Mouse (Mus musculus) c-Kit-negative CD71-positive TER-119-positive erythroid progenitor cells, embryonic 14.5 days (primary cell): Measurements from ENCODE around the gene Ascc1.
"Not testable (repeated sequence)": the region's sequence is repeated elsewhere in the genome, so short reads cannot be mapped to it uniquely, and the experiment has no call there.

Experiments
- DNase-seq: peaks from one replicate; pipeline ENCODE4 v3.0.0-alpha.2; 2013; ENCODE audit warnings: low read depth, low spot score

Gene Ascc1

DNA sequence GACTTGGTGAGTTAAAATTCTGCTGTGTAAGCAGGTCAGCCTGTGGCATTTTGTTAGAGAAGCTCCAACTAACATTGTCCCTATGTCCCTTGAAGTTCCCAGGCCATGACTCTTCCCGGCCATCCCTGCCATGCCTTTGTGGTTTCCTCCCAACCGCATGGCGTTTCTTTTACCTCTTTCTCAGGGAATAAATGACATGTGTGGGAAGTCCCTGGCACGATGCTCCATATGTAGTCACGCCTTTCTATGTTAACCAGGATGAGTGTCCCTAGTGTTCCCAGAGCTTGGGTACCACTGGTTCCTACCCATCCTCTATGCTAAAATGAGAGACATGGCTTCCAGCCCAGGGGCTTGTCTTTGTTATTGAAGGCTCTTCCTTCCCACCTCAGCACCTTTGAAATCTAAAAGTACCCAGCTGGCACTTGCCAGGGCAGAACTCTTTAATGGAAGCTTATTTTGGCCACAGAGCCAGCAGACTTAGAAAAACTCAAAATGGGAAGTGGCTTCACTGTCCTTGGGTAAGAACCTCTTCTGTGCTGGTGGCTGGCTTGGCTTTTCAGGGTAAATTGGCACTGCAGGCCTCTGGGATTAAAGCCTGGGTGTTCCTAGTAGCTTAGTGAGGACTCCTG lies 24.8 kb upstream of the Ascc1 start:
- DNase-seq: no peak

DNA sequence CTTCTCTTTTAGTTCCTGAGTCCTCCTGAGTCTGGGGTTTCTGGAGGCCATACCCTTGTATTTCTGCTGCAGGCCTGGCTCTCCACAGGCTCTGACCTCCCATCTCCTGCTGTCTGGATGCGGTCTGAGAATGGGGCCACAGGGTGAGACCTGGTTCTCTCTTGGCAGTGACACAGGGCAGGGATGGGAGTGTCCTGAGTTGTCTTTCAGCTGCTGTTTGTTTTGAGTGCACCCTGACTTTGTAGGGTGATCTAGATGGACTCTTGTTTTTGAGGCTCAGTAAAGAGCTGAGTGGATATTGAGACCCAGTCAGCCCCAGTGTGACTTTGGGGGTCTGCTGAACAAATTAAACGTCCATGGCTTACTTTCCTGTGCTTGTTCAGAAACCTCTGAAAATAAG lies 24.2 kb upstream of the Ascc1 start:
- DNase-seq: no peak

DNA sequence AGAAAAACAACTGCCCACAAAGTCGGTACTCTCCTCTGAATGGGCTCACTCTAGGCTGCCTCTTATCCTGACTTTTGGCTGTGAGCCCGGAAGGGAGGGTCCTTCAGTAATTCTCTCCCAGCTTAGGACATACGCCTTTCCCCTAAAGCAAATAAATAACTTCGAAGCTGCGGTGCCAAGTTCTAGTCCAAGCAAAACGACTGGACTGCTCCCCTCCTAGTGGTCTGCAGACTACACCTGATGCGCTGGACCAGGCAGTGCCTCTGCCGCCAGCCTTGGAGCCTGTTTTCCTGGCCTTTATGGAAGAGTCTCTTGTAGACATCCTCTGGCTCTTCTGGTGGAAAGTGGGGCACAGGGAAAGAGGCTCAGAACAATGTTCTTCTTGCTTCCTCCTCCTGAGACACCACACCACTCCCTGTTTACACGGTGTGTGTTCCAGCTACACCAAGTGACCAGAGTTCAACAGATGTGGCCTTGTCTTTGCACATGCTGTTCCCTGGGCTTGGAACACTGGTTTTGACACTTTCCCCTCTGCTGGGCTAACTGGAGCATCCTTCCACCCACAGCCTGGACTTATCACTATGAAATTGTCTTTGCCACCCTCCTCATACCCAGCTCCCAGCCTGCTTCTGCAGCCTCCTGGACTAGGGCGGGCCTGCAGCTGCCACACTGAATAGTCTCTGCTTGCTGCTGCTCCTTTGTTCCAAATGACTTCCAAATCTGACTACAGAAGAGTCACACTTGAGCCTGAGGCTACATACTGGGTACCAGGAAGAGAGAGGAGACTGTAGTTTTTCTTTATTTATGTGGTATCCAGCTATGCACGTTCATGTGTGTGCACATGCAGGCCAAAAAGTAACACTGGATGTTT lies 23.5 kb upstream of the Ascc1 start:
- no peak for DNase-seq

DNA sequence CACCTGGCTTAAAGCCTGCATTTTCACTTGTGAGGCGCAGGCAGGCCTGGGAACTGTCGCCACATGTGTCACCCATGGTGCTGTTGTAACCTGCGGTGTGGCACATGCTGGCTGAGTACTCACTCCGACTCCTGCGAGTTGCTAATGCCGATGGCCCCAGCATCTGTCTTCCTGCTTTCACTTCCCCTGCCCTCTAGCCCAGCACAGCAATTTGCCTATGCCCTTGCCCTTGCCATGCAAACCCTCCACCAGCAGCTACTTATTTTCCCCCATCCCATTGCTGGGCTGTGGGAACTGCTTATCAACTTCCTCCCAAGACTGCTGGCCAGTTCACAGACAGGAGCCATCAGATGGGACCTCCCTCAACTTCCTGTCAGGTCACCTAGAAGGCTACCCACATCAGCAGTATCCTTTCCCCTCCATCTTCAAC lies 21.8 kb upstream of the Ascc1 start:
- no peak for DNase-seq

DNA sequence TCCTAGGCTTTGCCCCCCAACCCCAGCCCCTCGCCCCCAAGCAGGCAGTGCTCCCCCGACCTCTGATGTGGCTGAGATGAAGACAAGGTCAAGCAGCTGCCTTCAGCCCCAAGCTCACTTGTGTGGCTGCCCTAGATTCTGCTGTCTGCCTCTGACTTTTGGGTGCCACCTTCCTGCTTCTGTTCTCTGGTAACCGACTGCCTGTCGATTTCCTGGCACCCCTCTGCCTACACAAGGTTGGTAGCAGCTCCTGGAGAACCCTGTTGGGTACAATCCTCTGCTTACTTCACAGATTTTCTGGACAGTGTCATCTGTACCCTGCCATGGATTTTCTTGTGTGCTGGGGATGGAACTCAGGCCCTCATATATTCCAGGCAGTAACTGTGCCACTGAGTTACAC lies 21.3 kb upstream of the Ascc1 start:
- no peak for DNase-seq

DNA sequence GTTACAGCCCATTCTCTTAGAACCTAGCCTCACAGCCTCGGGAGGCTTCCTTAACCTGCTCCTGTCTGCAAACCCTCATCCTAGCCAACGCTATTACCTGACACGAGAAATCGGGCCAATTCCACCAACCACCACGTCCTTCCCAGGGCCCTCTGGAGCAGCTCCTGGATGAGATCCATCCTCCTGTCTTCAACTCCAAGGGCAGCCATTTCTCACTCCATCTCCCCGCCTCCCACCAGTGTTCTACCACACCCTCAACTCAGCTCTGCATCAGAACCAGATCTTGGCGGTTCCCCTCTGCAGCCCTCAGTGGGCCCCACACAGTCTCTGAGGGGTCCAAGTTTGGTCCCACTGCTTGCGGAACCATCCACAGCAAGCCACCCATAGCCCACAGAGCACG lies 20.8 kb upstream of the Ascc1 start:
- DNase-seq: no peak

DNA sequence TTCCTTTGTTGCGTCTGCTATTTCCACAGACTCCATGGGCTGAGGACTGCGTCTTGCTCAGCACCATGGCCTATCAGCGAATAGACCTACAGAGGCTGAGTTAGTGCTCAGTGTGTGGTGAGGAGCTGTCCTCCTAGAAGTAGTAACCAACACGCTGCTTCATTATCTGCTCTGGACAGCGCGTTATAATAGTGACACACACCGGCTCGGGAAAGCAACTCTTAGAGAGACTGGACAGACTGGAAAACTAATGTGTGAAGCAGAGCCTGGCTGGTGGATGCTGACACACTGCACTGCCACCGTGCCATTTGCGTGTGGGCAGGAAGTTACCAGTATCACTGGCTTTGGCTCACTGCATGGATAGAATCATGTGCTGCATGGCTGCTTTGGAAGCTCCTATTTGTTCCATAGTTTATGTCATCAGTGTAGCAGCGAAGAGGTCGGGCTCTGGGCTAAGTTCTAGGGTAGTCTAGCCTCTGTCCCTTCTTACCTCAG lies 20.2 kb upstream of the Ascc1 start:
- no peak for DNase-seq

DNA sequence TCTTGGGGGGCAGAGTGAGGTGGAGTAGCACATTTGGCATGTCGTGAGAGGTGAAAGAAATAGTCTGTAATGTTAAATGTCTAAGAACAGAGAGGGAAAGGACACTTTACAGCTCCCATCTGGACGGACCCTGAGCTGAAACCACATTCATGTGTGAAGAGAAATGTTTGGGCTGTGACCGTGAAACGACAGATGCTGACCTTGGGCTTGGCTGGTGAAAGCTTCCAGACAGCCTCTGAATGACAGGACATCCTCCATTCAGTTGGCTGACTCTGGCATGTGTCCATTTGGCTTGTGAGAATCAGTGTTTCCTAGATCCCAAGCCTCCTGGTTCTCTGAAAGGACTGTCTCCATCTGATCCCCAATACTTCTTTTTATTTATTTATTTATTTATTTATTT lies 14.6 kb upstream of the Ascc1 start:
- DNase-seq: no peak

DNA sequence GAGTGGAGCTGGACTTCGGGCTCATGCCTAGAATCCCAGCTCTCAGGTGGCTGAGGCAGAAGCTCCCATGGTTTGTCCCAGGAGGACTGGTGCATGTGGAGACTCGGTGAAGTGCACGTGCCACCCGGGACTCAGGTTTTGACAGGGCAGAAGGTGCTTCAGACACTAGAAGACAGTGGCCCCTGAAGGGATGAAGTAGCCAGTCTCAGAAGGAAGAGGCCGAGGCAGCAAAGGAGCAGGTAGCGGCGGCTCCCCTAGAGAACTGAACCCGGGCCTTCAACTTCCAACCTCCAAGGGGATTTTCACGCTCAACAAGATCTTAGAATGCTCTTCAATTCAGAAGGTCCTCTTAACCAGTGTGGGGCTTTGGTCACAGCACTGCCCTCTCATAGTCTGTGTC lies 12.2 kb upstream of the Ascc1 start:
- no peak for DNase-seq

DNA sequence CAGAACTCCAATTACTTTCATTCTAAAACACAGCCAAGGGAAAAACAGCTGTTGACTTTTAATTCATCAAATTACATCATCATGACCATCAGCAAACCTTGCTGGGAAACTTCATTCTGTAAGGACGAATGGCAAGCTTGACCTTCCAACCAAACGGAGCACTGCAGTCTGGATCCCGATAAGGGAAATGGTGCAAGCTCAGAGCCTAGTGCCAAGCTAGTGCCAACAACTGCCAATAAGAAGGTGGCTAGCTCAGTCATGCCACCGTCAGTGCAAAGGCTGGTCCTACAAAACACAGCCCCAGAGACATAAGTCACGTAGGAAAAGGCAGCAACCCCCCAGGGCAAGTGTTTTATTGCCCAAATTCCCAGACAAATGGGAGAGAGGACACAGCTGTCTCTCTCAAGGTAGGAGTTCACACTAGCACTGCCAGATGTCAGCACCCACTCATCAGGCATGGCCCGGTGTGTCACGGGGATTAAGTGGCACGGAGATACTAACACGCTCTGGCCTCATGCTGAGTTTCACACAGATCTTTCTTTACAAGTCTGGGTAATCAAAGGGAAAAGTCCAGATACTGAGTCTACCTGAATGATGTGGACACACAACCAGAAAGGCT lies 11.2 kb upstream of the Ascc1 start:
- no peak for DNase-seq

DNA sequence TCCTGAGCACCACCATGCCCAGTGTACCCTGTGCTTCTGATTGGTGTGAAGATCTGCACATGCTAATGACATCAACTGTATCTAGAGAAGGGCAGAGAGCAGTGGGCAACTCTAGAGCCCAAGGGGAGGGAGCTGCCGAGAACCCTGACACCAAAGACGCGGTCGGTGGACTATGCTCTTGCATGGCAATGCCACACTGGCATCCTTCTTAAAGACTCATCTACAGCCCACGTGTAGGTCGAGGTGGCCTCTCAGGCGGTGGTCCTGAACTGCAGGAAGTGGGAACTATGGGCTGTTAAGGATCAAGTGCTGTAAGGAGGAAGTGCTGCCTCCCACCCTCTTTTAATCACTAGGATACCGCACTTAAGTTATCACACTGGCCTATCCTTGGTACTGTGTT lies 10.6 kb upstream of the Ascc1 start:
- no peak for DNase-seq

DNA sequence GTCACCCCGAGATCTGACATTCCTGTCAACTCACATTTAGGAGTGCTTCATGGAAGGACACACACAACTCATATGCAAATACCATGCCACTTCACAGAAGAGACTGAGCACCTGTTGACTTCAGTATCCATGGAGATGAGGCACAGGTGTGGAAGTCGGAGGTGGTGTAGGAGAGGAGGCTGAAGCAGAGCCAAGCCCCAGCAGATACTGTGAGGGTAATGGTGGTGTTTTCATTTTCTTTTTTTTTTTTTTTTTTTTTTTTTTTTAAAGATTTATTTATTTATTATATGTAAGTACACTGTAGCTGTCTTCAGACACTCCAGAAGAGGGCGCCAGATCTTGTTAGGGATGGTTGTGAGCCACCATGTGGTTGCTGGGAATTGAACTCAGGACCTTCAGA lies 8.8 kb upstream of the Ascc1 start:
- DNase-seq: not testable (repeated sequence)

DNA sequence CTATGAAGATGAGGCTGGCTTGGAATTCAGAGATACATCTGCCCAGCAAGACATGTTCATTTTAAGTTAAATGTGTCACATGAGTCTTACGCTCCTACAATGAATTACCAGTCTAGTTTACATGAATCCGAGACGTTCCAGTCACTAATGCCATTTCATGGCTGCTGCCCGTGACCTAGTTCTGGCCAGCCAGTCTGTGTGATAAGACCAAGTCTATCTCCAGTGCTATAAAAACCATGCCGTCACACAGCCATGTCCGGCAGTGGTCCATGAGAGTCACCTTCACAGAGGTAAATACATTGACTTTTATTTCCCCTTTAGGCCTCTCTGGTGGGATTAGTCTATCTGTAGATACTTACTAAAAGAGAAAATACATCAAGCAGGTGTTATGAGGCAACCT lies 6.7 kb upstream of the Ascc1 start:
- no peak for DNase-seq

DNA sequence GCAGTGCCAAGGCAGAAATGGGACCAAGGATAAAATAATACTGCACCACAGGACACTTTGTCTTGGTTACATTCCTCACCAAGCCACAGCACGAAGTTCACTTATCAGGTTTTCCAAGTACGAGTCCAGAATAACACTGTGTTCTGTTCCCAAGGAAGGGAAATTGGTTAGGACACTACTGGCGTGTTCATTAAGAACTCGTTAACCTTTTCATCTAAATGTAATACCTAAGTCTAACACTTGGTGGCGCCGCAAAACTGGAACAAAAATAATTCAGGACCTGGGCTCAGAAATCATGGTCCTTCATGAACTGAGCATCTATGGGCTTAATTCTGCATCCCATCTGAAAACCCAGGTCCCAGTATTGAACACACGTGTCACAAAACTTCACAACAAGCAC lies 5.0 kb upstream of the Ascc1 start:
- DNase-seq: peak; percentile 64

DNA sequence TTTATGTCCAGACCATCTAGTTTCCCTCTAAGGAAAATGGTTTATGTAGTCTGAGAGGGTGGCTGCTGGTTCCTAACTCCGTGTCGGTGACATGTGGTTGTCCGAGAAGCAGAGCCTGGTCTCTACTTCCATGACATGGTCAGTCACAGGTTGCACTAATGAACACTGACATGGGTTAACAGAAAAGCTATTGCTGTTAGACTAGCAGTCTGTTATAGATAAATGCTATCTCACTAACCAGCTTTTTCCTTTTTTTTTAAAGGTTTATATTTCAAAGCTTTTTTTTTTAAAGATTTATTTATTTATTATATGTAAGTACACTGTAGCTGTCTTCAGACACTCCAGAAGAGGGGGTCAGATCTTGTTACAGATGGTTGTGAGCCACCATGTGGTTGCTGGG lies 3.5 kb upstream of the Ascc1 start:
- no peak for DNase-seq

DNA sequence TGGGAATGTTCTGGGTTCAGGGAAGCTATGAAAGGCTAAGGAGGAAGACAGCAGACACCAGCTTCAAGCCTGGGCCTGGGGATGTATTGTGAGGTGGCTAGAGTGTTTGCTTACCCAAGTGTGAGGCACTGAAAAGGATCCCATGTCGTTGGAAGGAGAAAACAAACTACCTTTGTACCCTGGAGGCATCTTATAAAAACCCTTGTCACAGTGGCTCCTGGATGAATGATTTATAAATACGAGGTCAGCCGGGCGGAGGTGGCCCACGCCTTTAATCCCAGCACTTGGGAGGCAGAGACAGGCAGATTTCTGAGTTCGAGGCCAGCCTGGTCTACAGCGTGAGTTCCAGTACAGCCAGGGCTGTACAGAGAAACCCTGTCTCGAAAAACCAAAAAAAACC lies 942 bp upstream of the Ascc1 start:
- DNase-seq: not testable (repeated sequence)

DNA sequence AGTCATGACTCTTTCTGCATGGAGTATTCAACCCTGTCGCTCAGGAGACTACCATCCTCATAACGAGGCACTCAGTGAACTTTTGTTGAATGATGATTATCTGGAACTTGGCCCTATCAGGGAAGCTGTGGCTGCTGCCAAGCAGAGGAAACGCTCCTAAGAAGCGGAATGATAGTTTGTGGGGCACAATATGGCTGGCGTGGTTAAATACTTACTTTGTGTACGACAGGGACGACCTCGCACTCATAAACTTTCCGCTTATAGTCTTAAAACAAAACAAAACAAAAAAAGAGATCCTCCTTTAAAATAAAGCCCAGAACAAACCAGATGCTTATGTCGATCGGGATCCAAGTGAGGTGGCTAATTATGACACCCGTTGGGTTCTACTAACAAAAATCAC lies 402 bp upstream of the Ascc1 start:
- DNase-seq: no peak

DNA sequence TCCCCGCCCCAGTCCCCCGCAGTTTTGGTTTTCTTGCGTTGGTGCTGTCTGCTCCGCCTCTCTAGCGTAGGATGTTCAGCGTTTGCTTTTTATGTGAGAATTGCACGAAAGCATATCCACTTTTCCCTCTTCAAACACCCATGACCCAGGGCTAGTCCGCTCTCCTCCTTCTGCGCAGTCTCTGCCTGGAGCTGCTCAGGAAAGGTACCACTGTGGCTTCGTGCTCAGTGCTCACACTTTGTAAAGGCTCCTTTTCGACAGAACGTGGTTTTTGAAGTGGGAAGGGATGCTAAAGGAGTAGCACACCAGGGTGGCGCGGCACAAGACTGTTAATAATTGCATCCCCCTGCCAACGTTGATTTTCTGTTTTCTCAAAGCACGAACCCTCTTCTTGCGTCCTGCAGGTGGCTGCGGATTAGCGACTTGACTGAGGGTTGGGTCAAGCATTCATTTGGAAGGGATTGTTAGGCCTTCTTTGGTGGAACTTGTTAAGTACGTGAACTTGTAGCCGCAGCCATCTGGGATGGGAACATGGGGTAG lies 678 bp downstream of the Ascc1 start:
- peak; percentile 22 for DNase-seq

DNA sequence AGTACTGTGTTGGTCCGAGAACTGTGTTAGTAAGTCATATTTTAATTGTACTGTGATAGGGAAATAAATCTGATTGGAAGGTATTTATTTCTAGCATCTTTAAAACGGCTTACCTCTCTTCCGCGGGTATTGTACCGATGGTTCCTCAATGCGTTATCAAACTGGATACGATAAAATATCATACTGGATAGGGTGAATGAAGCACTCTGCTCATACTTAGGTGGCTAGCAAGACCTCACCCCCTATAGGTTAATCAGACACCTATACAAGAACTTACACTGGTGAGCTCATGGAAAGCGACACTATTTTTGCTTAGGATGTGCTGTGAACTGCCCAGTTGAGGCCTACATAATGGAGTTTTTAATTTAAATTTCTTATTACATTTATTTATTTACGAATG lies 1.2 kb downstream of the Ascc1 start:
- no peak for DNase-seq

DNA sequence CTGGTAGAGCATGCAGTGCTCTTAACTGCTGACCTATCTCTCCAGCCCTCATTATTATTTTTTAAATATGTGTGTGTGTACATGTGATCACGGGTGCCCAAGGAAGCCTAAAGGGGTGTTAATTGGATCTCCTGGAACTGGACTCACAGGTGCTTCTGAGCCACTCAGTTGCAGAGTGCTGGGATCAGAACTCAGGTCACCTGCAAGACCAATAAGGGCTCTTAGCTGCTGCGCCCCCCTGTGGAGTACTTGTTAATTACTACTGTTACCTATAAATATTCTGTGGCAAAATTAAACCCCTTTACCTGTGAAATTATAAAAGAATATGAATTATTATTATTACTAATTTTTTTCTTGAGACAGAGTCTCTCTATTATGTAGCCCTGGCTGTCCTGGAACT lies 2.7 kb downstream of the Ascc1 start:
- DNase-seq: peak; percentile 42

DNA sequence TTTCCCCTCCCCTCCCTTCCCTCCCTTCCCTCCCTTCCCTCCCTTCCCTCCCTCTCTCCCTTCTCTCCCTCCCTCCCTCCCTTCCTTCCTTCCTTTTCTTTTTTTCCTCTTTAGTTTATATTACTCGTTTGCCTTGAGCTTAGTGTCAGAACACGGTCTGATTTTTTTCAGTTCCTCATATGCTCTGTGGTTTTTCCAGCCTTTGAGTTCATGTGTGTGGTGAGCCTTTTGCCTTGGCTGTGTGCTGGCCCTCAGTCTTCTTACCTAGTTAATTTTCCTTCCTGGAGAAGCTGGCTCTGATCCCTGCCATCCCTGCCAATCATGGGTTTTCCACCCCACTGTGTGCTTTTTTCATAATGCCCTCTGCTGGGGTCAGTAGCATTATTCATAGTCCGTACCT lies 6.5 kb downstream of the Ascc1 start:
- no peak for DNase-seq

DNA sequence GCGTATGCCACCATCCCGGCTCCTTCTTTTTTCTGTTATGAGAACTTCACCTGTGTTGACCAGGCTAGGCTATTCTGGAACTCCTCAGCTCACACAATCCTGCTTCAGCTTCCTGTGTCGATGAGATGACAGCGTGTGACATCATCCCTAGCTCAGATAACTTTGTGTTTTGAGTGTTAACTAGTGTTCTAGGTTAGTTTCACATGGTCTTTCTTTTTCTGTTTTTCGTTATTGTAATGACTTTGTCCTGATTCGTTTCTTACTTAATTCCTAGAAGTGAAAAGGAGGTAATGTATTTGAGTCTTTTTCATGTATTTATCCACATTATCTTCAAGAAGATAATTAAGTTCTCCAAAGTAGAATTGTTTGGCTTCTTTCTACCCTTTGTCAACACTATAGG lies 13.6 kb downstream of the Ascc1 start:
- DNase-seq: no peak

DNA sequence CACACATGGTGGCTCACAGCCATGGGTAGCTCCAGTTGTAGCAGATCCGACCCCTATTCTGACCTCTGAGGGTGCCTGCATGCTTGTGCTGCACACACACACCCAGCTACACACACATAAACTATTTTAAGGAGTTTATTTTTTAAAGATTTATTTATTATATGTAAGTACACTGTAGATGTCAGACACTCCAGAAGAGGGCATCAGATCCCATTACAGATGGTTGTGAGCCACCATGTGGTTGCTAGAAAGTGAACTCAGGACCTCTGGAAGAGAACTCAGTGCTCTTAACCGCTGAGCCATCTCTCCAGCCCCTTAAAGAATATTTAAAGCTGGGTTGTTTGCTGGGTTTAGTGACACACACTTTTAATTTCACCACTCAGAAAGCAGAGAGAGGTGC lies 16.7 kb downstream of the Ascc1 start:
- DNase-seq: no peak
